Mouse (Mus musculus): ENCODE results near the gene Ppp2r2d. TPM values are rescaled to one million over a fixed set of nuclear protein-coding genes. Genes with fewer than 3 reads are reported as not detected.
A peak's percentile ranks its signal among the peaks of the same experiment; 100 is the strongest.

Gene Ppp2r2d
- 10 to 100 TPM; 55.6 to 59.7 TPM for total RNA-seq (2021)

GRCm38 (mm10) chr7:138845544-138846391 is at the start of gene Ppp2r2d, which contains the start of gene Mapk1ip1:
TSS of gene Ppp2r2d (plus strand) at chr7:138846079.
TSS of gene Mapk1ip1 (minus strand) at chr7:138846273.
- peak; percentile 98 for DNase-seq

GRCm38 (mm10) chr7:138803386-138803785 is 42.5 kb upstream of the Ppp2r2d start:
- no peak for DNase-seq

GRCm38 (mm10) chr7:138807146-138807545 is 38.7 kb upstream of the Ppp2r2d start:
- DNase-seq: no peak

- DNase-seq: peak; percentile 16
These were observed 32.5 kb upstream of the Ppp2r2d start for GRCm38 (mm10) chr7:138813213-138813875.

- DNase-seq: no peak
These were observed 27.6 kb upstream of the Ppp2r2d start for GRCm38 (mm10) chr7:138818314-138818713.

- no peak for DNase-seq
These were observed 21.5 kb upstream of the Ppp2r2d start for GRCm38 (mm10) chr7:138824423-138824822.

- DNase-seq: no peak
These were observed 20.7 kb upstream of the Ppp2r2d start for GRCm38 (mm10) chr7:138824995-138825756.

- DNase-seq: peak; percentile 78
These were observed 18.1 kb upstream of the Ppp2r2d start for GRCm38 (mm10) chr7:138827812-138828211.

GRCm38 (mm10) chr7:138835028-138835427 is 10.9 kb upstream of the Ppp2r2d start:
- DNase-seq: no peak

- DNase-seq: peak; percentile 84
These were observed 5.3 kb upstream of the Ppp2r2d start for GRCm38 (mm10) chr7:138840594-138841021.

GRCm38 (mm10) chr7:138841436-138842151 is 4.3 kb upstream of the Ppp2r2d start:
- DNase-seq: no peak

- DNase-seq: no peak
These were observed 2.5 kb upstream of the Ppp2r2d start for GRCm38 (mm10) chr7:138843421-138843820.

- no peak for DNase-seq
These were observed 768 bp upstream of the Ppp2r2d start for GRCm38 (mm10) chr7:138845111-138845510.

- no peak for DNase-seq
These were observed 668 bp downstream of the Ppp2r2d start for GRCm38 (mm10) chr7:138846502-138846991.

GRCm38 (mm10) chr7:138847316-138848027 is 1.6 kb downstream of the Ppp2r2d start:
- DNase-seq: no peak

GRCm38 (mm10) chr7:138848028-138848920 is 2.4 kb downstream of the Ppp2r2d start:
- DNase-seq: no peak

GRCm38 (mm10) chr7:138850083-138850482 is 4.2 kb downstream of the Ppp2r2d start:
- no peak for DNase-seq

- no peak for DNase-seq
These were observed 7.6 kb downstream of the Ppp2r2d start for GRCm38 (mm10) chr7:138853417-138854031.

GRCm38 (mm10) chr7:138854201-138854600 is 8.3 kb downstream of the Ppp2r2d start:
- DNase-seq: no peak

- DNase-seq: no peak
These were observed 10.8 kb downstream of the Ppp2r2d start for GRCm38 (mm10) chr7:138856670-138857069.
